Comparison of ENCODE assay signal across 8 mouse cellular contexts in genomic region chr1:171345225-171346094, GRCm38 (mm10). TPM values are rescaled to one million over a fixed set of nuclear protein-coding genes. Genes with fewer than 3 reads are reported as not detected.
DNase-seq lines count a peak whose midpoint lies in the region; ATAC-seq and TF ChIP-seq lines count a peak whose summit lies in the region.

Gene Nit1, minus strand, starts transcription at chr1:171345646.
Gene Pfdn2, plus strand, starts transcription at chr1:171345670.

- no peaks in the 10 kb centered on the region for H3K9me3 ChIP-seq in embryonic facial prominence, embryonic 15.5 days (replicated peaks)
- no peaks in the 10 kb centered on the region for H3K9me3 ChIP-seq in limb, embryonic 14.5 days (ENCODE audit: control insufficient read depth, low read length)
- peaks cover 5% of the 10 kb centered on the region for H3K9me3 ChIP-seq in midbrain, embryonic 16.5 days (replicated peaks; ENCODE audit: control insufficient read depth, low read length, poor library complexity, severe bottlenecking)

- TF ChIP-seq POLR2A in bone marrow macrophage, adult 2 months (IDR thresholded peaks at IDR 0.05; ENCODE audit: borderline replicate concordance, low read depth, low read length), result no peak; the same call in 1 of the 2 replicates
- peak; percentile 80; the same call in 1 of the 2 replicates for TF ChIP-seq POLR2A in limb, embryonic 14.5 days (IDR thresholded peaks at IDR 0.05; ENCODE audit: borderline replicate concordance, extremely low read depth, insufficient read depth, insufficient read length)
- TF ChIP-seq POLR2A in spleen, adult 2 months (IDR thresholded peaks at IDR 0.05; ENCODE audit: low read depth, low read length), result peak; percentile 89

- TF ChIP-seq CTCF in bone marrow macrophage, adult 2 months (IDR thresholded peaks at IDR 0.05; ENCODE audit: low read depth, low read length), result no peak
- TF ChIP-seq CTCF in spleen, adult 2 months (IDR thresholded peaks at IDR 0.05; ENCODE audit: extremely low read depth, insufficient read depth, insufficient read length, insufficient replicate concordance), result no peak

- peak; percentile 91 for ATAC-seq in embryonic facial prominence, embryonic 15.5 days (ENCODE audit: insufficient number of reproducible peaks, low FRiP score, low TSS enrichment, low read depth)
- ATAC-seq in limb, embryonic 14.5 days (ENCODE audit: low FRiP score, low read depth), result peak; percentile 93
- peak; percentile 94 for ATAC-seq in midbrain, embryonic 16.5 days

- H3K27ac ChIP-seq in bone marrow macrophage, adult 2 months (ENCODE audit: insufficient read depth, low read depth, low read length), result peak within 1 kb of the TSS; percentile 38
- peak within 1 kb of the TSS; percentile 82 for H3K27ac ChIP-seq in embryonic facial prominence, embryonic 15.5 days (replicated peaks)
- H3K27ac ChIP-seq in limb, embryonic 14.5 days (replicated peaks; ENCODE audit: low read depth, low read length), result peak within 1 kb of the TSS; percentile 21
- peak within 1 kb of the TSS; percentile 72 for H3K27ac ChIP-seq in midbrain, embryonic 16.5 days (ENCODE audit: low read length)
- H3K27ac ChIP-seq in spleen, adult 2 months (ENCODE audit: insufficient read depth, low read length), result peak within 1 kb of the TSS; percentile 61

- peak; percentile 94 for DNase-seq in B cell, adult 2 months
- DNase-seq in heart, adult 8-10 months (ENCODE audit: low spot score), result peak; percentile 91
- peak; percentile 93 for DNase-seq in kidney, adult 9 months
- peak; percentile 90 for DNase-seq in limb, embryonic 14.5 days (ENCODE audit: low spot score)
- peak; percentile 71 to 88 for DNase-seq in spleen, adult 2 months (ENCODE audit: low read depth in 1 of 2, low spot score in 2 of 2)

- peak within 1 kb of the TSS; percentile 74 for H3K9ac ChIP-seq in embryonic facial prominence, embryonic 15.5 days
- H3K9ac ChIP-seq in limb, embryonic 14.5 days (ENCODE audit: low read depth, low read length, severe bottlenecking), result peak within 1 kb of the TSS; percentile 74
- H3K9ac ChIP-seq in midbrain, embryonic 16.5 days (ENCODE audit: low read depth, low read length), result peak within 1 kb of the TSS; percentile 84

- peaks cover 32% of the 10 kb centered on the region for H3K36me3 ChIP-seq in embryonic facial prominence, embryonic 15.5 days
- H3K36me3 ChIP-seq in limb, embryonic 14.5 days (ENCODE audit: control insufficient read depth, insufficient read depth, low read length), result peaks cover 34% of the 10 kb centered on the region
- H3K36me3 ChIP-seq in midbrain, embryonic 16.5 days (ENCODE audit: control insufficient read depth, insufficient read depth, low read length), result peaks cover 9% of the 10 kb centered on the region
- peaks cover 13% of the 10 kb centered on the region for H3K36me3 ChIP-seq in spleen, adult 2 months (ENCODE audit: control insufficient read depth, insufficient read depth, low read length)

- peak within 1 kb of the TSS; percentile 81 for H3K4me3 ChIP-seq in bone marrow macrophage, adult 2 months (ENCODE audit: insufficient read depth, low read length)
- H3K4me3 ChIP-seq in embryonic facial prominence, embryonic 15.5 days (replicated peaks), result peak within 1 kb of the TSS; percentile 86
- H3K4me3 ChIP-seq in limb, embryonic 14.5 days (replicated peaks; ENCODE audit: low read length), result peak within 1 kb of the TSS; percentile 74
- H3K4me3 ChIP-seq in midbrain, embryonic 16.5 days (ENCODE audit: low read depth, low read length), result peak within 1 kb of the TSS; percentile 84
- H3K4me3 ChIP-seq in spleen, adult 2 months (ENCODE audit: extremely low read depth, insufficient read depth, insufficient read length), result peak within 1 kb of the TSS; percentile 95

- H3K27me3 ChIP-seq in embryonic facial prominence, embryonic 15.5 days, result no peaks in the 10 kb centered on the region
- no peaks in the 10 kb centered on the region for H3K27me3 ChIP-seq in limb, embryonic 14.5 days (ENCODE audit: control insufficient read depth, insufficient read depth, low read length)
- H3K27me3 ChIP-seq in midbrain, embryonic 16.5 days (ENCODE audit: control insufficient read depth, insufficient read depth, low read depth, low read length), result no peaks in the 10 kb centered on the region
- no peaks in the 10 kb centered on the region for H3K27me3 ChIP-seq in spleen, adult 2 months (ENCODE audit: control insufficient read depth, insufficient read depth, low read length)

- H3K4me1 ChIP-seq in bone marrow macrophage, adult 2 months (ENCODE audit: control insufficient read depth, insufficient read depth, low read length), result peaks cover 33% of the 10 kb centered on the region
- peaks cover 16% of the 10 kb centered on the region for H3K4me1 ChIP-seq in embryonic facial prominence, embryonic 15.5 days
- 0 out of 2 replicates have a peak, but pooled peaks cover 8% of the 10 kb centered on the region for H3K4me1 ChIP-seq in limb, embryonic 14.5 days (ENCODE audit: control insufficient read depth, insufficient read depth, low read length)
- peaks cover 32% of the 10 kb centered on the region for H3K4me1 ChIP-seq in midbrain, embryonic 16.5 days (ENCODE audit: control insufficient read depth, insufficient read depth, low read length)
- H3K4me1 ChIP-seq in spleen, adult 2 months (ENCODE audit: control insufficient read depth, insufficient read depth, insufficient read length), result peaks cover 4% of the 10 kb centered on the region

- under 1% methylated on average over 52 of the region's 53 CpGs for WGBS in embryonic facial prominence, embryonic 15.5 days
- WGBS in limb, embryonic 14.5 days, result 1% methylated on average over 52 of the region's 53 CpGs
- WGBS in midbrain, embryonic 16.5 days, result 1% methylated on average over 53 of the region's 53 CpGs
- 1% methylated on average over 53 of the region's 53 CpGs for WGBS in spleen, adult 2 months

- peak within 1 kb of the TSS; percentile 67 for H3K4me2 ChIP-seq in embryonic facial prominence, embryonic 15.5 days (replicated peaks)
- peak within 1 kb of the TSS; percentile 86 for H3K4me2 ChIP-seq in limb, embryonic 14.5 days (replicated peaks; ENCODE audit: low read depth, low read length, severe bottlenecking)
- H3K4me2 ChIP-seq in midbrain, embryonic 16.5 days (ENCODE audit: low read length), result peak within 1 kb of the TSS; percentile 75

RNA-seq across cellular contexts. Expression of gene Nit1, which starts in this region (rescaled TPM):
- 31.9 and 34.7 TPM in 2 replicates for polyA plus RNA-seq in bone marrow macrophage, adult 2 months (2012; ENCODE audit: insufficient read depth, insufficient read length, missing spikeins)
- polyA plus RNA-seq in embryonic facial prominence, embryonic 15.5 days (2015; fragmentation: Nextera tagmentation; extraction: Ambion mirVana), result 41.7 and 44.7 TPM in 2 replicates
- total RNA-seq in heart, adult 8-10 months (2022), result 10 to 100 TPM; 26.9 to 36.8 (median 29.4) TPM
- 50.0 and 54.0 TPM in 2 replicates for polyA plus RNA-seq in limb, embryonic 14.5 days (2012; rRNA removed)
- 29.0 and 30.4 TPM in 2 replicates for polyA plus RNA-seq in limb, embryonic 14.5 days (2014; fragmentation: Nextera tagmentation; extraction: Ambion mirVana)
- polyA plus RNA-seq in midbrain, embryonic 16.5 days (2015; fragmentation: Nextera tagmentation; extraction: Ambion mirVana), result 53.8 and 56.9 TPM in 2 replicates
- 22.6 and 25.9 TPM in 2 replicates for polyA plus RNA-seq in spleen, adult 2 months (2012; rRNA removed)

RNA-seq across cellular contexts. Expression of gene Pfdn2, which starts in this region (rescaled TPM):
- polyA plus RNA-seq in bone marrow macrophage, adult 2 months (2012; ENCODE audit: insufficient read depth, insufficient read length, missing spikeins), result 64.4 and 74.8 TPM in 2 replicates
- 95.9 and 105 TPM in 2 replicates for polyA plus RNA-seq in embryonic facial prominence, embryonic 15.5 days (2015; fragmentation: Nextera tagmentation; extraction: Ambion mirVana)
- total RNA-seq in heart, adult 8-10 months (2022), result 100 to 1,000 TPM in 1 of 4 experiments, 10 to 100 TPM in 3; 55.3 to 103 (median 78.2) TPM
- 40.5 and 82.5 TPM in 2 replicates for polyA plus RNA-seq in limb, embryonic 14.5 days (2012; rRNA removed)
- 43.0 and 48.0 TPM in 2 replicates for polyA plus RNA-seq in limb, embryonic 14.5 days (2014; fragmentation: Nextera tagmentation; extraction: Ambion mirVana)
- 146 and 166 TPM in 2 replicates for polyA plus RNA-seq in midbrain, embryonic 16.5 days (2015; fragmentation: Nextera tagmentation; extraction: Ambion mirVana)
- polyA plus RNA-seq in spleen, adult 2 months (2012; rRNA removed), result 8.5 TPM in 2 replicates

Comparison
In these comparisons a context has a peak if more than half of its experiments do, and no peak if none do; other contexts are left out.
1. Peak in every context shown above with its lines: DNase-seq, ATAC-seq, H3K4me3 ChIP-seq and H3K27ac ChIP-seq.
2. H3K27ac ChIP-seq: peak in every context shown above with its lines; median percentile 82 in embryonic facial prominence, embryonic 15.5 days; 72 in midbrain, embryonic 16.5 days; 61 in spleen, adult 2 months; 38 in bone marrow macrophage, adult 2 months; 21 in limb, embryonic 14.5 days.